Mouse (Mus musculus): ENCODE data around the gene Nin.
"Not testable (repeated sequence)": the region's sequence is repeated elsewhere in the genome, so short reads cannot be mapped to it uniquely, and the experiment has no call there.

Gene Nin

DNA sequence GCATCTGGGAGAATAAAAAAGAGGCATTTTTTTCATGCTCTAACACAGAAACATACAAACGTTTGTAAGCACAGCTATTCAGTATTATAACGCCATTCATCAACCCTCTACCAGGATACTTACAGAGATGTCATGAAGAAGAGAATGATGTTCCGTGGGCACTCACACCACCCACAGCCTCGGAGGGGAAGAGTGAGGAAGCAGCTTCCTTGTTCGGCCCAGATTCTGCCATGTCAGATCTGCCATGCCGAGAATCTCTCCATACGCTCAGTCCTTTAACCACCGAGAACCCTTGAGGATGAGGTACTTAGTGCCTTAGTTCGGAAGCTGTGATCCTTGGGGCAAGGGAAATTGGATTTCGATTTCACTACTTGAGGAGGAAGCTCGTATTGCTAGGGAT is at the start of gene Nin:
Nin (minus strand) TSS at position 367 of the 400 bp plus-strand sequence.
- no peak for DNase-seq

DNA sequence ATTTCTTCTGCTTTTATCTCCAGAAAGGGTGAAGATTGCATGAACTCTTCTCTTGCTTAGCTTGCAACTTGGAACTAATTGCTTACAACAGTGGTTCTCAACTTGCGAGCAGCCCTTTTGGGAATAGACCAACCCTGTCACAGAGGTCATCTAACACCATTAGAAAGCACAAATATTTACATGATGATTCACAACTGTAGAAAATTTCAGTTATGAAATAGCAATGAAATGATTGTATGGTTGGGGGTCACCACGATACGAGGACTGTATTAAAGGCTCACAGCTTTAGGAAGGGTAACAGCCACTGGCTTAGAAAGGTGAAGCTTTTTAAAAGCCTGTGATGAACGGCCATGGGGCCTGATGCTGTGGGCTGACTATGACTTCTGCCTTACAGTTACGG is 47.5 kb upstream of the Nin start:
- no peak for DNase-seq

DNA sequence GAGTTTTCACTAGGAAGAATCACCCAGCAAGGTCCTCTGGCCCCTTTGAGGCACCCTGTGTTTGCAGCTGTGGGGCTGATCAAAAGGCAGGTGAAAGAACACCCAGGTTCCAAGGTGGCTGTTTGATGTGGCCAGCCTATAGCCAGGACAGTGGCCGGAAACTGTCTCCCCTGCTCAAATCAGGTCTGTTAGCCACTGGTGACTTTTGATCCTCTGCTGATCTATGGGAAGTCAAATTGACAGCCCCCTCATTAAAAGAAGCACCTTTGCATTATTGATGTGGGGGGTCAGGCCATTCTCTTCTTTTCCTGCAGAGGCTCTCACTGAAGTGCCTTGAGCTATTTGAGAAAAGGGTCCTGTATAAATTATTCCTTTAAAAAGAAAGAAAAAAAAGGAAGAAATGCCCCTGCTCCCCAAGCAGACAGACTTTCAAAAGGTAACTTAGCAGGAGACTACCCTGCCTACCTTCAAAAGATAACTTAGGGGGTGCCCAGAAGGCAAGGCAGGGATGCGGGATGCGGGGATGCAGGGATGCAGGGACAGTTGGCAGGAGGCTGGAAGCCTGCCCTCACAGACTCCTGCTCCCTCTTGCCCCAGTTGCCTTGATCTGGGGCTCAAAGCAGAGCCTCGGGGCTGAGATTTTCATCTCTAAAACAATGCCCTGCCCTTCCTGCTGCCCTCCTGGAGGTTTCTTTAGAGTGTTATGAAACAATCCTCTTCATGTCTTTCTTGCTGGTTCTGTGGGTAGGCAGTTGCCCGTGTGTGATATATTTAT is 44.0 kb upstream of the Nin start:
- no peak for DNase-seq

DNA sequence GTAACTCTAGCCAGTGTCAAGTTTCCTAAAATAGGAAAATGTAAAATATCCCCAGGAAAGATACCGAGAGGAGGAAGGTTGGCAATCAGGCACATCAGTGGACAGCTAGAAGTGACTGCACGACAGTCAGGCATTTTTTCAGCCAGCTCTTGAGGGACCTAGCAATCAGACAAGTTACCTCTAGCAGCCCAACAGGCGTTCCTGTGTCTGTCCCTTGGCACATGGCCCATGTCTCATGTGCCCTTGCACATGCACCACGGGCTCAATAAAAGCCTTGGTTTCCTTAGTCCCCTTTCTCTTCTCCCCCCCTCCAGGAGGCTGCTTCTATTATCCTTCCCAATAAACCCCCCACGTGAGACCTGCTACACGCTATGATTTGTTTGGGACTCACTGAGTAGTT is 42.7 kb upstream of the Nin start:
- DNase-seq: no peak

DNA sequence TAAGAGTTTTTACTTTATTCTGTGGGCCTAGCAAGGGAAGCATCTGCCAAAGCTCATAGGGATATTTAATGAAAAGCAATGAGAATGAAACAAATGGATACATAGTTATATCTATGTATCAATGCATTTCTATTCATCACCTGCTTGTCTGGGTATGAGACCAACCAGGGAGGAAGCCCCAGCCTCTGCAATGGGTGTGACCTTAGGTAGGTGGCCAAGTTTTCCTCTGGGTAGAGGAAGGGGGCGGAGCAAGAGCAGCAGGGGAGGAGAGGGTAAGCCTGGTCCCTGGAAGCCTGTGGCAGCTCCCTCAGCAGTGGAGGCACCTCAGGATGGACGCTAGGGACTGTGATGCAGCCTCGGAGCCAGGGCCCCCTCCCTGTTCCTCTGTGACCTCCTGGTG is 40.3 kb upstream of the Nin start, which contains the start of gene Abhd12b:
Abhd12b (plus strand) TSS at position 301 of the 400 bp plus-strand sequence.
- no peak for DNase-seq

DNA sequence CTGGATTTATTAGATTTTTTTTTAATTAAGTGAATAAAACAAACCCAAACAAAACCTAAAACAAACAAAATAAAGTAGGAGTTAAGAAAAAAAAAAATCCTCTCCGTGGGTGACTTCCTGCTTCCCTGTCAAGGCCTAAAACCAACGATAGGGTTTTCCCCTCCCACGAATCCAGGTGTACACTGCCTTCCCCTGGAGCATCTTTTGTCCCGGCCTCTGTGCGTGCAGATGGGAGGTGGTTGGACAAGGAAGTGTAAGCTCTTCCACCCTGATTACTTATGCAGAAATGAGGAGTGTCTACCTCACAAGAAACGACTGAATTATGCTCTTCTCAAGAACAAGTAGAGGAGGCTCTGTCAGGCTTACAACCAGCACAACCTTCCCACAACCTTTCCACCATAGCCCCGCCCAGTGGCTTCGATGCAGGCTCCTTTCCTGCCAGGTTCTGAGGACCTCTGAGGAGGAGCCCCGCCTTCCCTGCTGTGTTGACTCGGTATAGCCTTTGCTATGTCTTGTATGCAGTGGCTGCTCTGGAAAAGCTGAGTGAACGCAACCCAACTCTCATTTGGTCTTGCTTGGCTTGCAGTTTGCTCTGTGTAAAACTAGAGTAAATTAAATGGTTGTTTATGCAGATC is 35.2 kb upstream of the Nin start:
- no peak for DNase-seq

DNA sequence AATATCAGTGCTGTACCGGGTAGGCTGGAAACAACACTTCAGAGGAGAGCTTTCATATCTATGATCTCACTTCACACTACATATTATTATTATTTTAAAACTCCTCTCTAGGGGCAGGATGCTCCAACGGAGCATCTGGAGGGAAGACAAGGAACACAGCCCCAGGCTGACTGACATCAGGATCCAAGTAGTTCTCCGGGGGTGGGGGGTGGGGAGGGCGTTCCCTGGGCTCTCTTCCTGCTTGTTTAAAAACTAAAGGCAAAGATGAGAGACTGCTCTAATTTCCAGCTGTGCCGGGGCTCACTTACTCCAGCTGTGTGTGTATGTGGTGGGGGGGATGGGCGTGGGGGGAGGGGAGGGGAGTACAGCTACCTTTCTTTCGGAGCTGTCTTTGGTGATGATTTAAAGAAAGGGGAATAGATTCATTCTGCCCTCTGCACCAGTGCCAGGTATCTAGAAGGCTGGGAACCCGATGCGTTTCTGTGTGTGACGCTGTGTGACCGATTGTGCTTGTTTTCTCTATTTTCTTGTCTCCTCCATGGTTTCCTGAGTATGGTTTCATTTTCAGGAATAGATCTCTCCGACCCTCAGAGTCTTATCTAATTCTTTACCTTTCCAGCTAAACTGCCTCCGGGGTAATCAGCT is 34.6 kb upstream of the Nin start:
- DNase-seq: no peak

DNA sequence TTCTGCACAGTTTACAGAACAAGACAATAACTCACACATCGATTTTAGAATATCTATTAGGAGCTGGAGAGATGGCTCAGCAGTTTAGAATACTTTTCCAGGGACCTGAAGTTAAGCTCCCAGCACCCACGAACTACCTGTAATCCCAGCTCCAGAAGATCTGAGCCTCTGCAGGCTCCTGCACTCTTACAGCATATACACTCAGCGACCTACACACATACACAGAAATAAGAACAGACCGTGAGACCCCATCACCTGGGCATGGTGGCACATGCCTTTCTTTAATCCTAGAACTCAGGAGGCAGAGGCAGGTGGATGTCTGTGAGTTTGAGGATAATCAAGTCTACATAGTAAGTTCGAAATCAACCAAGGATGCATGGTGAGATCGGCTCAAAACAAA is 32.1 kb upstream of the Nin start:
- no peak for DNase-seq

DNA sequence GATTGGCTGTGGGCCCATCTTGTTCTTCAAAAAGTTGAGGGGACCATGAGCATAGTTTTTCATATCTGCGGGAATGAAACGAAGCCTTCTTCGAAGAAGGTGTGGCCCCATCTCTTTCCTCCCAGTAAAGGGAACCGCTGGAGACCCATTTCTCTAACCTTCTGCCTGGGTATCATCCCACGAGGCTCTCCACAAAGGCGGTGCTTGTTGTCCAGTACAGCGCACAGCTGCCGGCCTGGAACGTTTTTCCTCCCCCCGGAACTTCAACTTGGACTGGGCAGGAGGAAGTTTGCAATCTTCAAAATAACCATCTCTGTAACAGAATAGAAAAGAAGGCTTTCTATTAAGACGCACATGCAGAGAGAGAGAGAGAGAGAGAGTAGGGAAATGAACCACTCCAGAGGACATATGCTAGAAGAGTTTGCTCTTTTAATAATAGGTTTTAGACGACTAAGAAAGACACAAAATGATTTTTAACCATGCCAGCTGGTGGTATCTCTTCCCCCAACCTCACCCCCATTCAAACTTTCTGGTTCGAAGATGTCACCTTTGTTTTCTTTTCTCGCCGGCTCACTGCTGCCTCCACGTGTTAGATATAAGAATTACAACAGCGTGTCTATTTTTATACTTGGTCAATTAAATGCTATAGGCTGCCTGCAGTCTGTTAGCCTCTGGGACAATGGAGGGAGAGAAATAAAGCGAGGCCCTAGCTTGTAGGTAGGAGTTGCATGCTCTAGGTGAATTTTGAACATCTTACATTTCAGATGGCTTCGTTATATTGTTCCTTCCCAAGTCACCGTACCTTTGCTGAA is 31.3 kb upstream of the Nin start:
- peak; percentile 35 for DNase-seq

DNA sequence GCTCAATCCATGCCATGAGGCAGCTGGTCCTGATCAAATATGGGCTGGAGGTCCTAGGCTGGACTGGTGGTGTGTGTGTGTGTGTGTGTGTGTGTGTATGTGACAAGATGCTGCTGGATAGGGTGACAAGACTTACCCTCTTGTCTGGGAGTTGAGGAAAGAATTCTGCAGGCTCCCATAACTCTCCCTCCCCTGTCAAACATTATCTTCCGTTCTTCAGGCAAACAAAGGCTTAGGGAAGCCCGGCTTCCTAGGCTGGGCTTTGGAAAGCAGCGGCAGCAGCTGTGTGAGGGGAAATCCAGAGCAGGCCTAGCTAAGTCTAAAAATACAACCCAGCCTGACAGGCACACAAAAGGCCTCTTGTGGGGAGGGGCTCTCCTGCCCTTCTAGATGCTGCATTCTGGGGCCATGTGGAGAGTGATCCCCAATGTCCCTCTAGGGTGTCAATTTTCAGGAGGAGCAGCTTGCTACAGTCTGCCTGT is 30.6 kb upstream of the Nin start:
- DNase-seq: not testable (repeated sequence)

DNA sequence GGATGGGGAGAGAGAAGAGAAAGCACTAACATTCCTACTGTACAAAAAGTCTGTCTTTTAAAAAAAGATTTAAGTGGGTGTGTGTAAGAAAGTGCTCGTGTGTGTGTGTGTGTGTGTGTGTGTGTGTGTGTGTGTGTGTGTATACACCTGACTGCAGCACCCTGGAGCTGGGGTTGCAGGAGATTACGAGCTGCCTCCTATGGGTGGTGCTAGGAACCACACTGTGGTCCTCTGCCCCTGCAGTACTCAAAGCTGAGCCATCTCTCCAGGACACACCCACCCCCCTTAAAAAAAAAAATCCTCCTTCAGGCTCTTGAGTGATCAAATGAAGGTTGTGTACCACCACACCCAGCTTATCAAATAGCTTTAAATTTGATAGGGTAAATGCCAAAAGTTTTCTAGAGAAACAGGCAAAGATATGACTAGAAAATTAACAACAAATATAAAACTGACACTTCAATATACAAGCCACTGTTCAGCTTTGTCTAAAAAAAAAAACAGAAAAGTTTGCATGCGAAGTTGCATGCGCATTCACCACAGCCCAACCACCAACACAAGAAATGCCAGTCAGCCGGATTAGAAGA is 27.6 kb upstream of the Nin start:
- no peak for DNase-seq

DNA sequence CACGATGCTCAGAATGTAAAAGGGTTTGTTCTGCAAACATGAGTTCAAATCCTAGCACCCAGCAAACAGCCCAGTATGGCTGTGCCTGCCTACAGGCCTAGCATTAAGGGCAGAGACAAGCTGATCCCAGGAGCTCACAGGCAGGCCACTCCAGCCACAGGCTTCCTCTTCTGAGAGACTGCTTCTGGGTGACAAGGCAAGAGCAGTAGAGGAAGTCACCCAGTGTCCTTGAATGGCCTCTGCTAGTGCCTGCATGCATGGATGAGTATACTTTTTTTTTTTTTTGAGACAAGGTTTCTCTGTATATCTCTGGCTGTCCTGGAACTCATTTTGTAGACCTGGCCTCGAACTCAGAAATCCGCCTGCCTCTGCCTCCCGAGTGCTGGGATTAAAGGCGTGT is 27.0 kb upstream of the Nin start:
- no peak for DNase-seq

DNA sequence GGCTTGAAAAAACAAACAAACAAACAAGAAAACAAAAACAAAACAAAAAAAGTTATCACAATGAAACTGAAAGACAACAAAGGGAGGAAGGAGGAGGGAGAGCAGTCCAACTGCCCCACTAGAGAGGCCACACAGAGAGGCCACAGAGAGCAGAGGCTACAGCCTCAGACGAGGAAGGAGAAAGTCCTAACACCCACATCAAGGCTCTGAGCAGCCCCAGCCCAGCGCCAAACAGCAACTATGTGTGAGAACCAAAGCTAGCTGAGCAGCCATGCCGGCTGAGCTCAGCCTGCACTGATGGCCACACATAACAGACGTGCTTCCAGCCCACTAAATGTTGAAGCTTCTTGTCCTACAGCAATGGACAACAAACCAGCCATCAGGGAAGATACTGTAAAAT is 26.4 kb upstream of the Nin start:
- no peak for DNase-seq

DNA sequence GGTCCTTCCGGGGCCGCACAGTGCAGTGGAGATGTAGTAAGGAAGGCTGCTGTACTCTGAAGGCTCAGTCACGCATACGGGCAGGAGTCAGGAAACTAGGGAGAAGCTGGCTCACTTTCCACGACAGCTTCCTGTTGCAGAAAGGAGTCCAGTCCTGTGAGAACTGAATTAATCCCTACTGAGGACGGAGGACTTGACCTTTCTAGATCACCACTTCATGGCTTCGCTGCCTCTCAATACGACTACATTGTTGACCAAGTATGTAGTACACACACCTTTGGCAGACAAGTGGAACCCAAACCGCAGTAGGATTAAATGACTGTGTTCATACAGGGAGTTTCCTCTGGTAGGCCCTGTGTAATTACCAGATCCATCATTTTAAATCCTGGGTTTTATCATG is 24.1 kb upstream of the Nin start:
- no peak for DNase-seq

DNA sequence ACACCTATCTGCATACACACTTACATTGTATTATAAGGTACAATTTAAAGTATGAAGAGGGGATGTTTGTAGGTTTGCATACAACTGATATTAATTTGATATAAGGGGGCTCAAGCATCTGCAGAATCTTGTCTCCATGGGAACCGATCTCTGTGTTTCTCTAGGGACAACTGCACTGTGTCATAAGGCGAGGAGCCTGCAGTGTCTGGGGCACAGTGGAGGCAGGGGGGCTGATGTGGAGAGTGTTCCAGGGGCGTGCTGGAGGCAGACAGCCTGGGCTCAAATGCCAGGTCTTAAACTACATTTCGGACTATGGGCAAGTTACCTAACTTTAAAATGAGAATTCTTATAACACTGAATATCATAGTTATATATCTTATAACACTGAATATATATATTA is 23.6 kb upstream of the Nin start:
- DNase-seq: no peak

DNA sequence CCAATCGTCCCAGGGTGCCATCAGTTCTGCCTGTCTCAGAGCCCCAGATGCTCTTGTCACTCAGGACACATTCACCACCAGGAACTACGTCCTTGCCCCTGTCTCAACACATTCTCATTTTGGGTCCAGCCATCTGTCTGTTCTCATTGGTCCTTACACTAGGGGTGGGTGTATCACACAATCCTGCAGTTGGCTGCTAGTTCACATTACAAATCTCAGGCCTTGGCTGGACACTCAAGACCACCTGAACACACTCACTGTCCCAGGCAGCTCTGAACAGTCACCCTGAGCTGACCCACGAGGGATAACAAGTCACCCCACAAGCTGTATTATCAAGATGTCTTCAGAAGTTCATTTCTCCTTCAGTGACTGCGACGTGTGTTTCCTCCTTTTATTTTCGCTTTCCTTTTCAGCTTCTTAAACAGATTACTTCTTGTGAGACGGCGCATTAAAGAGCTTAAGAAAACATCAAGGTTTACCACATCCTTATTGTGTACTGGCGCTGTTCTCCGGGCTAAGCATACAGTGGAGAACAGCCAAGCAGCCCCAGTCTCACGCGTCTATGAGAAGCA is 22.8 kb upstream of the Nin start:
- no peak for DNase-seq

DNA sequence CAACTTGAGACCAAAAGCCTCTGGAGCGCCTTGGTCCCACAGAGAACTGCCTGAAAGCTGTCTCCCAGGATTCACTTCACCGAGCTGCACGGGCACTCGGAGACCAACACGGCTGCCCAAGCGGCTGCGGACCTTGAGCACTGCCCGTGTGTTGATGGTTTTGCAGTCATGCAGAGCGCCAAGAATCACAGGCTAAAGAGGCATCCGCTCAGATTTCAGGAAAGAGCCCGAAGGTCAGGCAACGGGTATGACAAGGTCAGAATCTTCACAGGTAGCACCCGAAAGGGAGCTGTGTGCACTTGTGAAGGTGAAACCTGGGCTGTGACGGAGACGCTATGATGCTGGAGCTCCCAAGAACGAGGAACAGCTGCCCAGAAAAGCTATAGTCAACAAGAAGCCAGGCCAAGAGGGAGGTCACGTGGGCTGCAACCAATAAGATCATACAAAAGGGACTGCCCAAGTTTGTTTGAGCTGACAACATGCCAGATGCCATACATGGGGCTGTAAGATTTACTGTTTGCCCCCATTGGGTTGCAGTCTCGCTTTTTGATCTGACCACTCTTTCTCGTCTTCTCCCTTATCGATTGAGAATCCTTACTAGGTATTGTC is 21.2 kb upstream of the Nin start:
- no peak for DNase-seq

DNA sequence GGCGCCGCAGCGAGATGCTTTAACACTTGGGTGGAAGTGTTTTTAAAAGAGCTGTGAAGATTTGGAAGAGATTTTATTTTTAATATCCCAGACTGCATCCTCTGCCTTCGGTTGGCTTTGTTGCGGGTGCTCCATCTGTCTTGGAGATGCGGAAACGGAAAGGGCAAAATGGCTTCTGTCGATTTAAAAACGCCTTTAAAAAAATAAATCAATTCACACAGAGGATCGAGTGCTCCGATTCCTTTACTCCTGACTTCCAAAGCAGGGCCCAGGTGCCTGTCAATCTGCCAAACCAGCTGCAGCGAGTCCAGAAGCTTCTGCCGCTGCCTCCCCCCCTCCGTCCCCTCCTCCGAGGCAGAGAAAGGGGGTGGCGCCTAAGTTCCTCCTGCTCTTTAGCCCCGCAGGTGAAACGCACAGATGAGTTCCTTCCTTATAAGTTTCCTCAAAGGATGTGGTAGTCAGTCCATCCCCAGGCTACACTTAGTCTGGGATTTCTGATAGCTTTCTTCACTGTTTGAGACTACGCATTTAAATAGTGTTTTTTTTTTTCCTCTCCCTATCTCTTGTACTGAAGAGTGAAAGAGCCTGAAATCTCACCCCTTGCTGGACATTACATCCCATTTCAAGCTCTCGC is 17.6 kb upstream of the Nin start:
- DNase-seq: peak; percentile 35

DNA sequence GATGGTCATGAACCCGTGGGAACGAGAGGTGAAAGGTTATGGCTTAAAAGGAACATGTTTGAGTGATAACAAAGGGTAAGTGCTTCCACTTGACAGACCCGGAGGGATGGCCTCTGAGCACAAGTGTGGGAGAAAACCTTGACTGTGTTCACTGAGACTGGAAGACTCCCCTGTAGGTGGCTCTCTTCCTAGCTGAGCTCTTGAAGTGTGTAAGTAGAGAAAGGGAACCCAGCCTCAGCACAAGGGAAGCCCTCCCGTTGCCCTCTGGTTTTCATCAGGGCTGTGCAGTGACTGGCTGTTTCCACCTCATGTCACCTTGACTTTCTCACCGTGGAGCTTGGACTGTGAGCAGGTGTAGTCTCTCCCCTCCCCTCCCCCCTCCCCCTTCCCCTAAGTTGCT is 15.6 kb upstream of the Nin start:
- no peak for DNase-seq

DNA sequence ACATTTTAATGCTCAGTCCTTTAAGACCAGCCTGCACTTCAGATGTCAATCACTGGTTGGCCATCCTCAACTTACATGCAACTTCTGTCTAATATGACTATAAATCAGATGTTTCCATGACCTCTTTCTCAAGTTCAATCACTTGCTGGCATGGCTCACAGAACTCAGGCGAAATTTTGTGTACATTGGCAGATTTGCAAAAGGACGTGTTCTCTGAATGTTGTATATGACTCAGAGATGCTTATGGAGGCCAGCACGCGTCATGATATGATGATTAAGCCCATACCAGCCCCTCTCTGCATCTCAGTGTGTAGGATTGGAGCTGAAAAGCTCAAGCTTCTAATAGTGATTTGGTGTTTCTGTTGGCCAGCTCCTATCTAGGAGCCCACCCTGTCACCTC is 13.1 kb upstream of the Nin start:
- DNase-seq: no peak

DNA sequence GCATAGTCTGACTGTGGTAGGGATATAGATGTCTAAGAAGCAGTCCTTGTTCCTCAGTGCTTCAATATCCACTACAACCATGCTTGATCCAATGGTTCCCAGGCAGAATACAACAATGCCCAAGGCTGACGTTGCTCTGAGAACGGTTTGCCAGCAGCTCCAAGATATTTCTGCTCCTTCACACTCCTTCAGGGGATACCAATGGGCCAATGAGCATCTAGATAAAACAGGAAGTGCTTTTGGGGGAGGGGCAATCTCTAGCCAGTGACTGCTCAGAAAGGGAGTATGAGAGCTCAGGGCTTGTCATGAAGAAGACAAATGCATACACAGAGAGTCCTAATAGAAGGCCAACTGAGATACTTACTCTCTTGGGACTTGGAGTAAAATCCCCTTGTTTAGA is 6.0 kb upstream of the Nin start:
- no peak for DNase-seq
